Mouse (Mus musculus) heart, postnatal 0 days (tissue): ENCODE measurements at regions not wholly inside any gene's neighbourhood (a gene's known extent, or its start where the extent isn't known, plus 50 kb on each side); places are given as distances from the start of the nearest gene placed in this dataset.

ENCODE experiments used
- ATAC-seq: fragments of 200-750 bp; cut with Nextera tagmentation; 2 replicates; pipeline ENCODE4 v1.8.0; 2017; ENCODE audit warnings: low read depth, moderate number of reproducible peaks, moderate library complexity; ENCODE audit not compliant: insufficient read depth
- DNase-seq: peaks from one replicate; pipeline ENCODE4 v3.0.0-alpha.2; 2016; ENCODE audit warnings: low spot score
- H3K27ac ChIP-seq: fragments of 300-500 bp; sonication (generic); 2 replicates; pipeline ENCODE4 v1.5.1; 2014; ENCODE audit warnings: low read depth, mild to moderate bottlenecking
- H3K27me3 ChIP-seq: fragments of 300-500 bp; sonication (generic); 2 replicates; pipeline ENCODE4 v1.6.1; 2014; ENCODE audit warnings: low read length, mixed read lengths; ENCODE audit not compliant: control insufficient read depth, insufficient read depth
- H3K36me3 ChIP-seq: fragments of 300-500 bp; sonication (generic); replicated peaks from 2 replicates; pipeline ENCODE4 v1.6.1; 2014; ENCODE audit warnings: low read length, mixed read lengths; ENCODE audit not compliant: control insufficient read depth, insufficient read depth
- H3K4me1 ChIP-seq: fragments of 300-500 bp; sonication (generic); 2 replicates; pipeline ENCODE4 v1.6.1; 2014; ENCODE audit warnings: antibody characterized with exemption; ENCODE audit not compliant: control insufficient read depth, insufficient read depth
- H3K4me2 ChIP-seq: fragments of 300-500 bp; sonication (generic); 2 replicates; pipeline ENCODE4 v1.6.1; 2014; ENCODE audit warnings: low read depth, mild to moderate bottlenecking, low read length, moderate library complexity
- H3K4me3 ChIP-seq: fragments of 300-500 bp; sonication (generic); 2 replicates; pipeline ENCODE4 v1.5.1; 2014; ENCODE audit warnings: low read depth, low read length
- H3K9ac ChIP-seq: fragments of 300-500 bp; sonication (generic); replicated peaks from 2 replicates; pipeline ENCODE4 v1.6.1; 2014; ENCODE audit warnings: low read depth, low read length, mixed read lengths
- H3K9me3 ChIP-seq: fragments of 300-500 bp; sonication (generic); replicated peaks from 2 replicates; pipeline ENCODE4 v1.6.1; 2016; ENCODE audit warnings: low read length; ENCODE audit not compliant: control insufficient read depth
- CTCF ChIP-seq: IDR thresholded peaks from 2 replicates; pipeline ENCODE4 v1.5.1; 2016; ENCODE audit warnings: antibody characterized with exemption, control low read depth, low read depth
- EP300 ChIP-seq: IDR thresholded peaks from 2 replicates; pipeline ENCODE4 v1.6.1; 2016; ENCODE audit warnings: antibody characterized with exemption, low read depth
- WGBS: fragments of 180-500 bp; shearing (Covaris S2); extraction: QIAGEN DNeasy Blood & Tissue Kit; methylation state at CpG from one replicate; pipeline ENCODE4 v1.1.7; 2014; 5-methylcytosine and 5-hydroxymethylcytosine counted together

DNA sequence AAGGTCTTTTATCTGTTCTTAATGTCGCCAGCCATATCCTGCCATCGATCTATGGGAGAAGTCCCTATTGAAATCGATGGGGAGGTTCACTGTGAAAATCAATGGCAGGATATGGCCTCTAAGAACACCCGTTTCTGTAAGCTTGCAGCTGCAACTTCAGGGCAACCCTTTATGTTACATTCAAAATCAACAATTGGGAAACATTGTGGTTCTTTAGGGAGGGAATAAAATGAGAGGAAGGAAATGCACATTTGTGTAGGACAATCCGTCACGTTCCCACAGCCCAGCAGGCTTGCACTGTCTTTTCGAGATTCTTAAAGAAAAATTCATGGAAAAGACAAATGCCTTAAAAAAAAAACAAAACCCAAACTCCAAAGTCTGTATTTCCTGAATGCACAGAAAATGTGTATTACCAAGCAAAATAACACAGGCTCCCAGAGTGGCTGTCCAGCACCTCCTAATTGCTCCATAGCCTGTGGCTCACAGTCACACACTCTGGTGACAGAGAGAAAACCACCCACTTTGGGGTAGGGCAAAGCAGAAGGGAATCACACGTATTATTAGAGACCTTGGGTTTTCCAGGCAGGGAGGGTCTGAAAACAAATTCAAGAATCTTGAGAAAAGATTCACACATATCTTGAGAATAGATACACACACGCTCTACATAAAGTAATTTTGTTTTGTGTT, 510.9 kb upstream of the Nrp1 start:
- Histone ChIP-seq H3K4me1 (no peaks in the 10 kb centered on the region), H3K9me3 (no peaks in the 10 kb centered on the region), H3K27me3 (no peaks in the 10 kb centered on the region), H3K36me3 (no peaks in the 10 kb centered on the region), H3K4me3 (no peak overlapping the region), H3K4me2 (no peak overlapping the region), H3K27ac (no peak overlapping the region), H3K9ac (no peak overlapping the region)
- 70% methylated on average over 9 of the region's 9 CpGs for WGBS
- ATAC-seq (no peak), DNase-seq (no peak)
- TF ChIP-seq EP300 (no peak), CTCF (no peak)

- Histone ChIP-seq H3K27ac (no peak overlapping the region), H3K9ac (no peak overlapping the region), H3K4me2 (no peak overlapping the region), H3K36me3 (no peaks in the 10 kb centered on the region), H3K4me3 (no peak overlapping the region), H3K9me3 (no peaks in the 10 kb centered on the region), H3K4me1 (no peaks in the 10 kb centered on the region), H3K27me3 (no peaks in the 10 kb centered on the region)
- DNase-seq (no peak), ATAC-seq (no peak)
- TF ChIP-seq EP300 (no peak), CTCF (no peak)
Measured at GRCm38 (mm10) chr8:127849926-127850325, 508.5 kb upstream of the Nrp1 start.

DNA sequence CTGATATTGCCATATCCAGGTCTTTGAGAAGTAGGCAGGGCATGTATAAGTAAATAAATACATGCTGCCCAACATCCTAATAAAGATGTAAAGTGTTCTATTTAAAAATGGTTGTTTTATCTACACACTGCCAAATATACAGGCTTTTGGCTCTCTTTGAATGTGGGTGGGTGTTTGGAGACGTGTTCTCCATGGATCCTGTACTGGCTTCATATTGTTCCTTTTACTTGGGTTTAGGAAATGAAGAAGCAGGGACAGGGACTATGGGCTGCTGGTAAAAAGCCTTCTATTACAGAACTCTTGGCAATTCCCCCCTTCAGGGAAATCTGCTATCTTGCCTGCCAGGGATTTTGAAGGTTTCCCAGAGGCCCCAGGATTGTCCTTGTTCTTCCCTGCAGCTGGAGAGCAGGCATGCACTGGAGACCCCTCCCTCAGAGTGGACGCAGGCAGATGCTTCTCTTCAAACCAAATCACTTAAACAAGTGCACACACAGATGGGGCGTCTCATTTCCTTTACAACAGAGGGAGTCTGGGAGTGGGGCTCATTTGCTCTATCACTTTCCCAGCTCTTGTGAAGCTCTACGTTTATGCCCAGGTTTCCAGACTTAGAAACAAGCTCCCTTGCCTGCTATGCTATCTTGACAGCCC, 502.6 kb upstream of the Nrp1 start:
- TF ChIP-seq EP300 (no peak), CTCF (no peak)
- Histone ChIP-seq H3K4me1 (peaks cover 14% of the 10 kb centered on the region), H3K27me3 (no peaks in the 10 kb centered on the region), H3K9me3 (no peaks in the 10 kb centered on the region), H3K4me2 (no peak overlapping the region), H3K9ac (no peak overlapping the region), H3K36me3 (no peaks in the 10 kb centered on the region), H3K4me3 (no peak overlapping the region), H3K27ac (no peak overlapping the region)
- WGBS = 14% methylated on average over 4 of the region's 4 CpGs
- no peak for ATAC-seq
- no peak for DNase-seq

DNA sequence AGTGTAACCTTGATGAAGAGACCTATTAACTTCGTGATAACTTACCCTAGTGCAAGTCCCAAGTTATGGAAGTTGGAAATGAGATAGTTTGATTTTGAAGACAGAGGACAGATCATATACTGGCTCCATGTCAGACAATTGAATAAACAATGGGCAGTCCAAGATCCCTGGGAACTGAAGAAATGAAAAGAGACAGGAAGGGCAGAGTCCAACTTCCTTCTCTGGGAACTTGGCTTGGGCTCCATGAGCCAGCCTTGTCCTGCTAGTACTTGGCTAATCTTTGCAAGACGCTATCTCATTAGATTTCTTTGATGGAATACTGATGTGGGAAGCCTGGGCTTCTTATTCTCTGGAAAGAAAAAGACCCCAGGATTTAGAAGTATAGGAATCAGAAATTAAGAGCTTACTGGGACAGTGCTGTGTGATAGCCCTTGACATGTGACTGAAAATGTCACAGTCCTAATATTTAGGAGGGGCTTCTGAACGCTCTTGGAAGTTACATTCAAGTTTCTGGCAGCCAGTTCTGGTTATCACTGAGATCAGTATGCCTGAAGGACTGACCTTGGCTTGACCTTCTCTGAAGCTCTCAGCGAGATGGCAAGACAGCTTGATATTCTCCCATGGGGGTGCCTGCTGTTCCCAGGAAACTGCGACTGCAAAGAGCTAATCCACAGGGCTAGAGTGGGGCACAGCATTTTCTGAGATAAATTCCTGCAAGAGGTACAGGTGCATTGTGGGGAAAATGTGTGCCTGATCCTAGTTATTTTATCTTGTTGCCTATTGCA, 501.9 kb upstream of the Nrp1 start:
- no peaks in the 10 kb centered on the region for H3K9me3 ChIP-seq
- H3K36me3 ChIP-seq = no peaks in the 10 kb centered on the region
- ATAC-seq = no peak

GRCm38 (mm10) chr8:127859036-127859435, 499.4 kb upstream of the Nrp1 start:
- Histone ChIP-seq H3K9me3 (no peaks in the 10 kb centered on the region), H3K27me3 (no peaks in the 10 kb centered on the region), H3K36me3 (no peaks in the 10 kb centered on the region), H3K27ac (no peak overlapping the region), H3K4me3 (no peak overlapping the region), H3K4me1 (peaks cover 14% of the 10 kb centered on the region), H3K9ac (no peak overlapping the region), H3K4me2 (no peak overlapping the region)
- TF ChIP-seq CTCF (no peak), EP300 (no peak)
- no peak for DNase-seq
- no peak for ATAC-seq
- WGBS = 79% methylated on average over 3 of the region's 3 CpGs

More for the DNA sequence above, 501.9 kb upstream of the Nrp1 start:
- no peak for DNase-seq
- no peak overlapping the region for H3K4me2 ChIP-seq
- H3K4me3 ChIP-seq = no peak overlapping the region
- H3K27me3 ChIP-seq = no peaks in the 10 kb centered on the region
- WGBS = 36% methylated on average over 5 of the region's 5 CpGs
- TF ChIP-seq CTCF (no peak), EP300 (no peak)
- H3K9ac ChIP-seq = no peak overlapping the region
- H3K4me1 ChIP-seq = peaks cover 14% of the 10 kb centered on the region
- H3K27ac ChIP-seq = 0 out of 2 replicates have a peak overlapping the region, but pooled peaks have one; percentile 36
